Comparison of ENCODE assay signal across 23 mouse cellular contexts in the genomic region with DNA sequence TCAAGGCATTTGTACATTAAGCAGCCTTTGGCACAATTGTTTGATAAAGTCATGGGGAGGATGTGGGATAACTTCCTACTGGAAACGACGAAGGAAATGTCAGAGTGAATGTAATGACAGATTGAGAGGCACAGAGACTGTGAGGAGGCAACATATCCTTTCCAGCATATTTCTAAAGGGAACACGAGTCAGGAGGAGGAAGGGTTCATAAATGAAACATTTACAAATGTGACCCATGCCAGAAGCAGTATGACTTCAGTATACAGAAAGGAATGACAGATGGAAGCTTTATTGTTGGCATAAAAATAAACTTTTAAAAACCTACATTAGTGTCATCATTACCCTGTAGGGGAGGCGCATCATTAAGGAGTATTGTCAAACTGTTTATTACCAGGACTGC.
"Had no signal": no experiment of that assay in that cellular context is flagged by ENCODE, and none has a peak within 500 bp of the region (broad histone marks: within the 10 kb centered on the region; RNA-seq: fewer than 3 reads in every experiment).

No protein-coding gene starts in this region.

- H3K27me3 ChIP-seq: limb, embryonic 13.5 days; liver, embryonic 12.5 days; liver, embryonic 15.5 days; lung, embryonic 15.5 days; megakaryocyte, embryonic 14.5 days; midbrain, embryonic 13.5 days; neural tube, embryonic 13.5 days; stomach, embryonic 15.5 days had no signal

- H3K9ac ChIP-seq: limb, embryonic 13.5 days; liver, embryonic 12.5 days; liver, embryonic 15.5 days; lung, embryonic 15.5 days; midbrain, embryonic 13.5 days; neural tube, embryonic 13.5 days; stomach, embryonic 15.5 days had no signal

- H3K4me2 ChIP-seq: limb, embryonic 13.5 days; liver, embryonic 12.5 days; liver, embryonic 15.5 days; lung, embryonic 15.5 days; midbrain, embryonic 13.5 days; neural tube, embryonic 13.5 days; stomach, embryonic 15.5 days had no signal

- H3K4me1 ChIP-seq: limb, embryonic 10.5 days; limb, embryonic 13.5 days; liver, embryonic 12.5 days; liver, embryonic 15.5 days; lung, embryonic 15.5 days; megakaryocyte, embryonic 14.5 days; midbrain, embryonic 10.5 days; midbrain, embryonic 13.5 days; neural tube, embryonic 13.5 days; stomach, embryonic 15.5 days had no signal

- H3K36me3 ChIP-seq: limb, embryonic 10.5 days; limb, embryonic 13.5 days; liver, embryonic 12.5 days; liver, embryonic 15.5 days; lung, embryonic 15.5 days; midbrain, embryonic 10.5 days; midbrain, embryonic 13.5 days; neural tube, embryonic 13.5 days; stomach, embryonic 15.5 days had no signal

- H3K9me3 ChIP-seq: limb, embryonic 10.5 days; limb, embryonic 13.5 days; liver, embryonic 12.5 days; liver, embryonic 15.5 days; lung, embryonic 15.5 days; megakaryocyte, embryonic 14.5 days; midbrain, embryonic 10.5 days; midbrain, embryonic 13.5 days; neural tube, embryonic 13.5 days; stomach, embryonic 15.5 days had no signal

- ATAC-seq: liver, embryonic 12.5 days; midbrain, embryonic 13.5 days; midbrain, embryonic 16.5 days had no signal

- DNase-seq: kidney, postnatal 25 days; liver; lung, adult 18-20 months; lung, postnatal 10 days; lung, postnatal 36 days; retina, postnatal 1 day; right cerebral cortex, postnatal 25 days; spleen, adult 18-20 months; thymus, adult 18-20 months; thymus, postnatal 36 days had no signal

- H3K27ac ChIP-seq: kidney, postnatal 0 days; limb, embryonic 10.5 days; limb, embryonic 13.5 days; liver, embryonic 12.5 days; liver, embryonic 15.5 days; lung, embryonic 15.5 days; midbrain, embryonic 10.5 days; midbrain, embryonic 13.5 days; neural tube, embryonic 13.5 days; stomach, embryonic 15.5 days had no signal

- H3K4me3 ChIP-seq: limb, embryonic 10.5 days; limb, embryonic 13.5 days; liver, embryonic 12.5 days; liver, embryonic 15.5 days; lung, embryonic 15.5 days; megakaryocyte, embryonic 14.5 days; midbrain, embryonic 10.5 days; midbrain, embryonic 13.5 days; myocyte; neural tube, embryonic 13.5 days; stomach, embryonic 15.5 days had no signal
